Mouse (Mus musculus): ENCODE measurements around the gene Bahcc1.

Bahcc1 gene

DNA sequence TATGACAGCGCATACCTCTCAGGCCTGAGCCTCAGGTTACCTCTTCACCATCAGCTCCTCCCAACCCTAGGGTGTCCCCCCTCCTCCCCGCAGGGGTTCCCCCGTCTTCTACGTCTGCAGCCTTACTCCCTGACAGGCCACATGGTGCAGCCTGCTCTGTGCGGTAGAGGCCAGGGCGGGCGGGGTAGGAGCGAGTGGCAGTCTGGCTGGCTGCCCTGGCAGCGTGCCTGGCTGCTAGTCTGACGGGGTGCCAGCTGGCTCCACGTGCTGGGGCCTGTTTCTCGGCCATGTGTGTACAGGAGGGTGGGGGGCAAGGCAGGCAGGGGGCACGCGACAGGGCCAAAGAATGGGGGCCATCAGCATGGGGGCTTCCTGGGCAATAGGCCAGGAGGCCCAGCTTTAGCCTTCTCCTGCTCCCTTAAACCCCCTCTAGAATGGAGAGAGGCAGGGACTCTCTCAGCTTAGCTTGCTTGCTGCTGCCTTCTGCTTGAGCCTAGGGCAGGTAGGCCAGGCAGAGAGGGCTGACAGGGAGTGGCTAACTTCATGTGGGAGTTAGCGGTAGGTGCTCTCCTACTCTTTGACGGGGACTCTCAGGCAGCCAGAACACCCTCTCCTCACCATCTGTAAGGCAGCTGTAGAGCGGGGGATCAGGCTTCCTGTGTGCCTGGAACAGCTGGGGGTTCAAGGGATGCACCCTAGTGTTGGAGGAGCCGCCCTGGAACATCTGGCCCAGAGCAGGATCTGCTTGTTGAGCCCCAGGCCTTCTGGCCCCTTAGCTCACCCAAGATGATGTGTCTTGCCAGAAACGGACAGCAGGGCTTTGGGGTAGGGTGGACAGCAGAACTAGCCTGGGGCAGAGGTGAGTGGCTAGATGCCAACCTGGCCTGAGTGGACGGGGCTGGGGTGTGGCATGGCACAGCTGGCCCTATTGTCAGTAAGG, 28.9 kb downstream of the Bahcc1 start:
- DNase-seq, result peak; percentile 96 to 99

DNA sequence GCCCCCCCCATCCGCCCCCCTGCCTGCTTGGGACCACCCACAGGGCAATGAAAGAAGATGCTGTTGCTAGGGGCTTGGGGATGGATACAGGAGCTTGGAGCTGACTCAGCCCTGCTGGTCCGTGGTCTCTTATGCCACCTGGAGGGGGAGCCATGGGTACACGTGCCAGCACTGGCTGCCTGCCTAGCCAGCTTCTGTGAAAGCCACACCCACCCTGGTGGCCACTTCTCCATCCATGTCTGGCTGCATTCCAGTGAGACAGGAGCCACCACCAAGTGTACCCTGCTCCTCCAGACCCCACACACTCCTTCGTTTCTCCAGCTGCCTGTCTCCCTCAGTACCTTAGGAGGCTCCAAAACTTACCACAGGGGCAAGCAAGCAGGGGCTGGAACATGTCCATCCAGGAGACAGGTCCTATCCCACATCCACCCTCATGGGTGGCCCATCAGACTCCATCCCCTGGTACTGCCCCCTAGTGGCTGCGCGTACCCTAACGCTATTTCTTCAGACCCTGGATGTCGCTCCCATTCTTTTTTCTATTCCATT, 29.7 kb downstream of the Bahcc1 start:
- DNase-seq, result peak; percentile 92 to 93

DNA sequence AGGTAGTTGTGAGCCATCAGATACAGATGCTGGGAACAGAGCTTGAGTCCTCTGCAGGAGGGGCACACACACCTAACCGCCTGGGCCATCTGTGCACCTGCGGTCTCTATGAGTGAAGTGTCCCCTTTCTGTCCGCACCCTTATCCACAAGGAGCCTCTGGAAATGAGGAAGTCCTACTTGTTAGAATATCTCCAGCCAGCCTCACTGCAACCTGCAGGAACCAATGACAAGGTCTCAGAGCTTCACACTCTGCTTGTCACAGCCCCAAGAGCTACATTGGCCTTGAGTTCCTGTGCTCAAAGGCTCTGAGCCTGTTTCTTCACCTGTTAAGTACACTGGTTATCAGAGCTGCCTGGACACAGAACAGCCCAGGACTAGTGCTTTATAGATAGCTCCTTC, 30.4 kb downstream of the Bahcc1 start:
- no peak for DNase-seq

DNA sequence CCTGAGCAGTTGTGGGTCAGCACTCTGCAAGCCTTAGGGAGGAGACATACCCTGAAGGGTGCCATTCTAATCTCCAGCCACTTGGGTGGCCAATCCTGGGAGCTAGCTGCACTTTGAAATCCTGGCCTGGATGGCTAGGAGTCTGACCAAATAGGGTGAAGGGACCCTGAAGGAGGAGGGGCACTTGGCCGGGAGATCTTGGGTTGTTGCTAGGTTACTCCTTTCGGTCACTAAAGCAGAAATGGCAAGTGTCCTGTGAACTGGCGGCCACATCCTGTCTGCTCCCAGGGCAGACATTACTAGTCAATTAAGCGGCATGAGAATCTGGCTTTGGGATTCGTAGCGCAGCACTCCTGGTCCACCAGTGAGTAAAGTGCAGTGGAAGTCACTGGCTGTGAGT, 31.3 kb downstream of the Bahcc1 start:
- no peak for DNase-seq

DNA sequence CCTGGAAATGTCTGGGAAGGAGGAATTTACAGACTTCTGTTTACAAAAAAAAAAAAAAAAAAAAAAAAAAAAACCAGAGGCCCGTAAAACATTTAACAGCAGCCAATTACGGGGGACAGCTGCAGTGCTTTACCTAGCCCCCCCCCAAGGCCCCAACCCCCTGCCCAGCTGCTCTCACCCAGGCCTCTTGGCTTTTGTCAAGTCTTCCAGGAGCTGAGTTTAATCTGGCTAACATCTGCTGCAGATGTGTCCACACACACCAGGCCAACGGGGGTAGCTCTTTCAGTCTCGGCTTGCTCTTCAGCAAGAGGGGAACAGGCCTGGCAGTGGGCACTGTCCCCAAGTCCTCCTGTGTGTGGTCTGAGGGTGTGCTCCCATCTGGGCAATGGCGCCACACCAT, 32.7 kb downstream of the Bahcc1 start:
- no peak for DNase-seq

DNA sequence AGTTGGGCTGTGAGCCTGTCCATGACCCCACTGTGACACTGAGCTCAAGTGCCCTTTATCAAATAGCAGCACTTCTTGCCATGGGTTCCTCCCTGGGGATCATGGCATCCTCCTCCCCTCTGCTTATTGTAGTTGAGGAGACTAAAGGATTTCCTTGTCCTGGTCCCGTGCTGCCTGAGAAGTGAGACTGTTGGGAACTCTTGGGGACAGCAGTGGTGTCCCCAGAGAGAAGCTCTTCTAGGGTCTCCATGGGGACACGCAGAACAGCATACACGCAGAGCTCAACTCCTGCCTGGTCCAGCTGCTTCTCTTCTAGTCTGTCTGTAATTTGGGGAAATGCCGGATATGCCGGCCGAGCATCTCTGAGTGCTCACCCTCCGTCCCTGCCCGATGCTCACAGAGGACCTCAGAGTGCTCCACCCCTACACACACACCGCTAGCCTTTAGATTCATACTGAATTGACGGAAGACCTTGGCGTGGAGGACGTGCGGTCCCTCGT, 33.6 kb downstream of the Bahcc1 start:
- DNase-seq, result no peak

DNA sequence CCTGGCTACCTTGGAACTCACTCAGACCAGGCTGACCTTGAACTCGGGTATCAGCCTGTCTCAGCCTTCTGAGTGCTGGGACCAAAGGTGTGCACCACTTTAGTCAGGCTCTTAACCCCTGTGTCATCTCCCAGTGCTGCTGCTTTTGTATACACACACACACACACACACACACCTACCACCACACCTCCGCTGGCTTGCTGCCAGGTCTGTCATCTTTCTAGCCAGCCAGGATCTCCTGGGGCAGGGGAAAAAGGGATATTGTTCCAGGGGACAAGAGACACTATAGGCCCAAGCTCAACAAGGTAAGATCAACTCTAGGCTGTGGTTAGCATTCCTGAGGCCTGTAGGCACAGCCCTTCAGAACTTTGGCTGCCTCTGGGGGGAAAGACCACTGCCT, 34.5 kb downstream of the Bahcc1 start:
- DNase-seq, result no peak

DNA sequence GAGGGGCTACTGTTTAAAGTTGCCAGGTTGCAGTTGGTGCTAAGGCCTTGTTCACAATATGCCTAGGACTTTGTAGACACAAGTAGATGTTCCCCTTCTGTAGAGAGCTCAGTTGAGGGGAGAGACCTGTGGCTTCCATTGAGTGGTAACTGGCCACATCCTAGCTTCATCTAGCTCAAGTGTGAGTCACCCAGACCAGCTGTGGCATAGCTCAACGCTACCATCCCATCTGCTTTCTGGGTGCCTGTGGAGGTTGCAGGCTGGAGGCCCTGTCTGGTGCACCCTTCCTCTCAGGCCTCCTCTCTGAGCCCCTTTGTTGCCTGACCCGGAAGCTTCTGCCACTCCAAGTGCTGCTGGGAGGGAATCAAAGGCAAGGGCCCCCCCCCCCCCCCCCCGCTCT, 34.9 kb downstream of the Bahcc1 start:
- DNase-seq, result no peak

DNA sequence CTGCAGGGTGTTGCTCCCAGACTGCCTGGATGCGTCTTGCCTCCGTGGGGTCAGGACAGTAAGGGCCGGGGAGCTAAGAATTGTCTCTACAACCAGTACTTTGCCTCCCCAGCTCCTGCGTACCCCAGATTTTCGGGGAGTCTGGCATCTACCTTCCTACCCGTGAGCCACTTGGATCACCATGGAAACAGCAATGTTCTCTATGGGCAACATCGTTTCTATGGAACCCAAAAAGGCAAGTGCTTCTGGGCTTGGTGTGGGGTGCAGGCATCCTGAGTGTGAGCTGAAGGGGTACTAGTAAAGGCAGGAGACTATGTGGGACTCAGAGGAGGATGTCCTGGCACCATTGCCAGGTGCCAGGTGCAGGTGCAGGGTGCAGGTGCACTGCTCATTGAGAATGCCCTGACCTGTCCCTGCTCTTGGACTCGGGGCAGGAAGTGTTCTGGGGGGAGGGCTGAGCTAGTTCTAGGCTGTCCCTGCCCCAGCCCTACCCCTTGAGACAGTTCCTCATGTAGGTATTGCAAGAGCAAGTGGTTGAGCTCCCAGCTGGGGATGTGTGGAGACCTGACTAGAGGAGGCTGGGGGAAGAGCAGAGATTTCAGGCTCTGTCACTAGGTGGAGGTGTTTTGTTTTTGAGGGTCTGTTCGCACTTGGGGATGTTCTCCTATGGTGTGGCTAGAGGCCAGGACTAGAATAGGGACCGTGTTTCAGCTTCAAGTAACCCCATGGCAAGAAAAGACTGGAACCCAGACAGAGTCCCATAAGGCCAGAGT, 35.6 kb downstream of the Bahcc1 start:
- no peak for DNase-seq

DNA sequence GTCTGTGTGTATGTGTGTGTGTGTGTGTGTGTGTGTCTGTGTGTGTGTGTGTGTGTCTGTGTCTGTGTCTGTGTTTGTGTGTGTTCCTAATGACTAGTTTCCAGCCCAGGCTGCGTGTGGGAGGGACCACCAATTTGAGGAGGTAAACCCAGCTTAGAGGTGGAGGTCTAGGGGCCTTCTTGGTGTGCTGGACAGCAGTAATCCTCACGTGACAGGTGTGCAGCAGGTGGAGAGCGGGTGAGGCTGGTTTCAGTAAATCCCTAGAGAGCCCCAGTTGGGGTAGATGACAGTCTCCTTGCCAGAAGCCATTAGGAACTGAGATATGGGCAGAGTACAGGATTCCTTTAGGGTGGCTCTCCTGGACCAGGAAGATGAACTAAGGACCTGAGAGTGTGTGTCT, 36.3 kb downstream of the Bahcc1 start:
- no peak for DNase-seq

DNA sequence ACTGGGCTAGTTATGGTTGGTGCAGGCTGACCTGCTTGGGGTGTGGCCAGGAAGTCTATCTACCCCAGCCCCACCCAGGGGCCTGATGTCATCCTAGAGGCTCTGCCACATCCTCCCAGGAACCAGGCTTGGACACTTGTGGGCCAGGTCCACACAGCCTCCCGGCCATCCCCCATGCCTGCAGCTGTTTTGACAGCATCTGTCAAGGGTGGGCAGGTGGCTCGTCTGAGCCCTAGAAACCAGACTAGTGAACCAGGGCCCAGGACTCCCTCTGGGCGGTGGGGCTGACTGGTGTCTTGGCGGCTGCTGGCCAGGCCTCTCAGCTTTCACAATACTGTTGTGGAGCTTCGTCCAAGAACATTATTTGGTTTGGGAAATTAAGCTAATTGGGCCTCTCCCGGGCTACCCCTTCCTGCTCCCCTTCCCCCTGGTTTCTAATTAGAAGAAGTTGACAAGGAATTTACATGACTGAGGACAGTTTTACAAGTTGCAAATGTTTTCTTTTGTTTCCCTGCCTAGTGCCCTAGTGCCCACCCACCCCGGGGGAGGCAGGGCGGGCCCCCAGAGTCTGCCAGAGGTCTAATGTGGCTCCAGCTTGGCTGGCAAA, 36.9 kb downstream of the Bahcc1 start:
- DNase-seq, result peak in 1 of 2 experiments; percentile 43

DNA sequence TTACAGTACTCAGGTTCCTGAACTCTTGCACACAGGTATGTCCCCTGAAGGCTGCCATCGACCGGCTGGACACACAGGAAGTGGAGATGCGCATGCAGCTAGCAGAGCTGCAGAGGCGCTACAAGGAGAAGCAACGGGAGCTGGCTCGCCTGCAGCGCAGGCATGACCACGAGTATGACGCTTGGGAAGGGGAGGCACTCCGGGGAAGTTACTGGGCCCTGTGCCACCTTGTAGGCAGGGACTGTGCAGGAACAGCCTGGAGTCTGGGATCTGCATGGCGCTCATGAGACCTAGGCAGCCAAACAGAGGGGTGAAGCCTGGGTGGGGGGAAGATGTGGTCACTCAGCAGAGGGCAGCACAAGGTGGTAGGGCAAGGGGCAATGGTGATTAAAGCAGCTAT, 46.6 kb downstream of the Bahcc1 start:
- DNase-seq, result peak; percentile 41 to 61

DNA sequence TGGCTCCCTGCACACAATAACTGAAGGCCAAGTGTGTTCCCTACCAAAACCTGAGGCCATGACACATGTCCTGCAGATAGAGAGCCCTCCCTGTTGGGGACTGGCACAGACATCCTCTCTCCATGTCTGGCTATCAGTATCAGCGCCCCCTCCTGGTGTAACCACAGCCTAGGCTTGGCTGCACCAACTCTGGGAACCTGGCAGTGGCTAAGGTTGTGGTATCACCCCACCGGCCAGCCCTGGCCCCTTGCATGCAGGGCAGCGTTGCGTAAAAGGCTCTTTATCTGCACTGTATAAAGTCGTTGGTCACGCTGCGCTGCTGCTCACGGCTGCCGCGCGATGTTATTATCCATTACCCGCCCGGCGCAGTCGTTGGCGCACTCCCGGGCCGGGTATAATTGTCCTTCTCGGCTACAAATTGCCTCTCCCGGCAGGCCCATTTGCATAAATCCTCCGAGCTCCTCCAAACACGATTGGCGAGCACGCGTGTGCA, 47.6 kb downstream of the Bahcc1 start:
- peak; percentile 55 to 78 for DNase-seq

DNA sequence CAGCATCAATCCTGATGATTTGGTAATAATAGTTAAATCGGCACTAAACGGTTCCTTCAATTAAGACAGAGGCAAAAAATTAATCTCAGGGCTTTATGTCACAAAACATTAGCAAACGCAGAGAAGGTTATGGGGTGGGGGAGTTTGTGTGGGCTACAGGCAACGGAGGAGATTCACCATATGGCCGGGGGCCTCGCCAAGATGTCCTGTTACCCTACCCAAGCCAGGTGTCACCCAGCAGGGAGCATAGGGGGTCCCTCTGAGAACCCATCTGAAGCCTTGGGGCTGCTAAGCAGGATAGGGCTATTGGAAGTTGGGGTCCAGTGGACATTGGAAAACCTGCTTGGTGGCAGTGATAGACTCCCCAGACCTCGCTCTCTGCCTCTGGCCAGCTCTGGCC, 48.0 kb downstream of the Bahcc1 start:
- no peak for DNase-seq

DNA sequence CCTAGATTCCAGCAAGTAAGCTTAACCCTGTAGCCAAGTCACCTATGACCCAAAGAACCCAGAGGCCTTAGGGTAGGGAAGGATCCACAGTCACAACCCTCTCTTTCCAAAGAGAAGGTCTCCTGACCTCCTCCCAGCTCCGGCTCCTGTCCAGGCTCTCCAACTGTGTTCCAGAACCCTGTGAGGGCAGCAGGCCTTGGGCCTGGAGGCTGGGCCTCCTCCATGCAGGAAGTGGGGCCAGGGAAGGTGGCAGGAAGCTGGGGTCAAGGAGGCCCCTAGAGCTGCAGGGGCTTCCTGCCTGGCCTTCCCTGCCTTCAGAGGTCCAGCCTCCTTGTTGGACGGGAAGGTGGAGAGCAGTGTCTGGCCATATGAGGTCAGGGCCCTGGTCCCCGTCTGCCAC, 48.5 kb downstream of the Bahcc1 start:
- DNase-seq, result peak; percentile 75 to 80

DNA sequence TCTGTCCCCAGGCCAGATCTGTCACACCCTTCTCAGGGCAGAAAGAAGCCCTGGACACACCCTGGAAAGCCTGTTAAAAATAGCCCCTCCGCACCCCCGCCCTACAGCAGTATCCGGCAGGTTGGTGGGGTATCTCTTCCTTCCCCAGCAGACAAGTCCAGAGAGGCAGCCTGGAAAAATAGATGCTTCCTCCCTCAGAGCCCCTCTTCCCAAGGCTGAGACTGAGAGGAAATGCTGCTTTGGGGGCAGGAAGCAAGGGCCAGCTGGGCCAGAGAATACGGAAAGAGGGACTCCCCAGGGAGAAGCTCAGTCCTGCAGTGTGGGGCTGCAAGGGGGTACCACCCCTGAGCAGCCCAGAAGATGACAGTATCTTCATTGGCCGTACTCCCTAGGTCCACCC, 50.8 kb downstream of the Bahcc1 start:
- peak; percentile 69 to 79 for DNase-seq

DNA sequence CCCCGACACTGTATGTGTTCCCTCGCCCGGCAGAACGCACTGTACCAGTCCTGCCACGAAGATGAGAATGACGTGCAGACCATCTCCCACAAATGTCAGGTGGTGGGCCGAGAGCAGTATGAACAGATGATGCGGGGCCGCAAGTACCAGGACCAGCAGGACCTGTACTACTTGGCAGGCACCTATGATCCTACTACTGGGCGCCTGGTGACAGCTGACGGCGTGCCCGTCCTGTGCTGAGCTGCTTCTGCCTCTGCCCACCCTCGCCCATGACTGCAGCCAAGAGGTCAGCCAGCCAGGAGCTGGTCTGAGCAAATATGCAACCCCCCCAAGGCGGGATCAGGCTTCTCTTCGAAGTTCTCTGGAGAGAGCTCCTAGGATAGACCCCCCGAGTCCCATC, 56.9 kb downstream of the Bahcc1 start:
- DNase-seq, result no peak

DNA sequence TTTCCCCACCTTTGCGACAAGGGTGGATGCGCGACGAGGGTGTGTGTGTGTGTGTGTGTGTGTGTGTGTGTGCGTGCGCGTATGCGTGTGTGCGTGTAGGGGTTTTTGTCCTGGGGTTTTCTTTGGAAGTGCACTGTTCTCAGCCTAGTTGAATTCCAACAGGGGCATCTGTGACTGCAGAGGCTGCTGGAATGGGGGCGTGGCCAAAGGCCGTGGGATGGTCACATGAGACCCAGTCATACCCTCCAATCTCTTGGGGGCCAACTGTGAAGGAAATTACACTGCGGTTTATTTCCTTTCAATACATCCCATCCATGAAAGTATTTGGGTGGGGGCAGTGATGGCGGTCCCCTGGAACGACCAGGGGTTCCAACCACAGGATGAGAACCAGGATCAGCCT, 57.5 kb downstream of the Bahcc1 start:
- DNase-seq, result no peak

DNA sequence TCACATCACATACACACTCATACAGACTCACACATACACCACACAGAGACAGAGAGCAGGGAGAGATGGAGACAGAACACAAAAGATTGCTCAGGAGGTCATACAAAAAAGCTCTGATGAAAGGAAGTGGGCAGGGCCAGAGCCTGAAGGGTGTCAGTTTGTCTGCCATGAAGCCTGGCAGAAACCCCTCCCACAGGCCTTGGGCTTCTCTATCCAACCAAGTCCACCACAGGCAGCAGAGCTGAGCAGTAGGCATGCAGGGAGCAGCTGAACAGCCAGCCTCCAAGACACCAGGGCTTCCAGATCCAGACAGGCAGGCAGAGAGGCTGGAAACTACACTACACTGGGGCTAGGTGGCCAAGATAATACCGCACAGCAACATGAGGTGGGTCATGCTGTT, 61.0 kb downstream of the Bahcc1 start:
- DNase-seq, result no peak

DNA sequence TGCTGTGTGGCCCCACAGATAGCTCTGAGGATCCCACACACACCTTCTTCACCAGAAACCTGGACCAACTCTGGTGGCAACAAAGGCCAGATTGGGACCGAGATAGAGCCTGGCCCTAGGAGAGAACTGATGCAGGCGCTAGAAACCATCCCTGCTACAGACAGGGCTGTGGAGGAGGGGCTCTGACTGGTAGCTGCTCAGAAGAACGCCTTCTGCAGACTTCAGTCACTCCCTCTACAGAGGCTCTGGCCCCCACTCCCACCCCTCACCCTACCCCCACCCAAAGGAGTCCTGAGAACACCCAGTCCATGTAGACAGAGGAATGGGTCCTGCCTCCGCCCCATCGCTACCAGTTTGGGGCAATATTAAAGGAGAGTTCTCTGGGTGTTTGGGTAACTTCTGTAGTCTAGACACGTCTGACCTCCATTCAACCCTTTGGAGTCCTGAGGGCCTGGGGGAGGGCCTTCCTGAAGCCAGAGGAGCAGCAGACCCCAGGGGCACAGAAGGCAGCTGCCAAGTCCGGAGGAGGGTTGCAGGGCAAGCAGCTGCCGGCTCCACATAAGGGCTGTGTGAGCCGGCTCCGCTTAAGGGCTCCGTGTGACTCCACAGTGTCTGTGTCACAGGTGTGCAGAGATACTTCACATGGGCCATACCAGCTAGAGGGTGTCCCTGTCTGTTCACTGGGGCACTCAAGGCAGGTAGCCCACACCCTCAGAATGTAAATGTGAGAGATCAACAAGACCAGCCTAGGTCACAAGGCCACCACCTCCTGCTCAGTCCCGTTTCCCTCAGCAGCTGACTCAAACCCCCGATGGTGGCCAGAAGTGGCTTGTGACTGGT, 63.8 kb downstream of the Bahcc1 start:
- DNase-seq, result no peak

DNA sequence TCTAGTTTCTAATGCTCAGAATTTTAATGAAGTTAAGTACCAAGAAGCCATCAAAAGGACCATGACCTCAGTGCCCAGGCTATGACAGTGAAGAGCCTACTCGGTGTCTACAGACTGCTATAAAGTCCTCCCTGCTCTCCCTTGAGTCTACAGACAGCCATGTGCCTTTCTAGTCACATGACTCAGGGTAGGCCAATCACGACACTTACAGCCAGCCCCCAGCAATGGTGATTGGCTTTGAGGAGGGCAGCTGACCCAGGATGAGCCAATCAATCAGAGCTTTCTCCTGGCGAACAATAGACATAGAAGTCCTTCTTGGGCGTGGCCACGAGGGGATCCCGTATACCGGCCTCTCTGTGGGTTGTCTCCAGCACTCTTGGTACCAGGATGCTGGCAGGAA, 65.0 kb downstream of the Bahcc1 start:
- DNase-seq, result no peak

Data from kidney, postnatal 36 days (tissue).